Comparison of ENCODE assay signal across 8 mouse cellular contexts in genomic region chr2:146612522-146613288, GRCm38 (mm10).
DNase-seq lines count a peak whose midpoint lies in the region; ATAC-seq and TF ChIP-seq lines count a peak whose summit lies in the region.

No protein-coding gene starts in this region.

- in situ Hi-C loops in CH12.LX (cut with MboI; ENCODE audit: low pct_ligation_motif_present, low pct_unique_long_range_greater_than_20kb, low sequenced_read_pairs): loop anchor here (10.0 to 25.0 kb wide), 4 partner anchors 168 to 650 kb away; no protein-coding TSS in a partner anchor

- peak; percentile 35 for DNase-seq in CH12.LX (ENCODE audit: extremely low read depth)
- DNase-seq in adrenal gland, adult (ENCODE audit: inconsistent age in 2 of 2, low spot score in 1 of 2): peak; percentile 47 to 78
- DNase-seq in embryo, embryonic 11 days: peak; percentile 75
- peak; percentile 48 for DNase-seq in kidney, postnatal 14 days
- peak; percentile 51 for DNase-seq in lung, postnatal 10 days
- DNase-seq in retina, adult 2 months (ENCODE audit: low read depth, low spot score): peak; percentile 18

- peak overlapping the region; percentile 100 for H3K4me2 ChIP-seq in CH12.LX (ENCODE audit: insufficient read depth, low read depth, poor library complexity, severe bottlenecking)
- peak overlapping the region; percentile 68 for H3K4me2 ChIP-seq in heart, embryonic 13.5 days

- TF ChIP-seq POLR2A in CH12.LX (IDR thresholded peaks at IDR 0.05; ENCODE audit: low read depth, low read length): no peak

- no peak for ATAC-seq in heart, embryonic 13.5 days (ENCODE audit: extremely low read depth, insufficient number of reproducible peaks, low FRiP score, low TSS enrichment)
- no peak for ATAC-seq in inflammation-experienced regulatory T-cells, adult 6 months

- H3K36me3 ChIP-seq in CH12.LX (replicated peaks in 1 of 2; ENCODE audit: control insufficient read depth in 1 of 2, insufficient read depth in 1 of 2, low read length in 1 of 2): no peaks in the 10 kb centered on the region
- no peaks in the 10 kb centered on the region for H3K36me3 ChIP-seq in heart, embryonic 13.5 days

- H3K4me1 ChIP-seq in CH12.LX (ENCODE audit: control insufficient read depth in 1 of 2, insufficient read depth in 2 of 2): peaks cover 2 to 4% of the 10 kb centered on the region in 2 experiments; a peak in 3 of 4 replicates
- H3K4me1 ChIP-seq in heart, embryonic 13.5 days: peaks cover 5% of the 10 kb centered on the region; the same call in 1 of the 2 replicates

- WGBS in heart, embryonic 13.5 days: 6% methylated on average over 20 of the region's 20 CpGs

- H3K9me3 ChIP-seq in CH12.LX (replicated peaks; ENCODE audit: low read length): no peaks in the 10 kb centered on the region
- H3K9me3 ChIP-seq in heart, embryonic 13.5 days: no peaks in the 10 kb centered on the region

- H3K4me3 ChIP-seq in CH12.LX (replicated peaks in 1 of 3; ENCODE audit: low read depth in 2 of 3, low read length in 2 of 3, poor library complexity in 1 of 3): peak overlapping the region in 1 of 3 experiments; percentile 26
- peak overlapping the region; percentile 39 for H3K4me3 ChIP-seq in heart, embryonic 13.5 days

- TF ChIP-seq EP300 in CH12.LX (IDR thresholded peaks at IDR 0.05; ENCODE audit: low read length): no peak

- TF ChIP-seq CTCF in CH12.LX (conservative IDR thresholded peaks at IDR 0.05 in 1 of 2, IDR thresholded peaks at IDR 0.05 in 1 of 2; ENCODE audit: low read depth in 2 of 2, low read length in 2 of 2): peak; percentile 36 to 79

- no peaks in the 10 kb centered on the region for H3K79me2 ChIP-seq in CH12.LX (replicated peaks; ENCODE audit: control insufficient read depth, extremely low read depth, insufficient read depth, poor library complexity, severe bottlenecking)

- dilution Hi-C loops in CH12.LX (cut with MboI; ENCODE audit: extremely low pct_ligation_motif_present, extremely low pct_unique_long_range_greater_than_20kb, low sequenced_read_pairs): no loop called here

- no peaks in the 10 kb centered on the region for H3K27me3 ChIP-seq in CH12.LX (replicated peaks)
- H3K27me3 ChIP-seq in heart, embryonic 13.5 days (replicated peaks): no peaks in the 10 kb centered on the region

- peak; percentile 40 for TF ChIP-seq RAD21 in CH12.LX (IDR thresholded peaks at IDR 0.05; ENCODE audit: low read depth, low read length)

- H3K9ac ChIP-seq in CH12.LX (ENCODE audit: insufficient read depth, low read depth): peak overlapping the region; percentile 40; the same call in 1 of the 2 replicates
- H3K9ac ChIP-seq in heart, embryonic 13.5 days: peak overlapping the region; percentile 70

- no peak overlapping the region for H3K27ac ChIP-seq in CH12.LX (ENCODE audit: insufficient read depth, low read depth)
- H3K27ac ChIP-seq in heart, embryonic 13.5 days (replicated peaks): 0 out of 2 replicates have a peak overlapping the region, but pooled peaks have one; percentile 42

TF ChIP-seq in CH12.LX, 34 proteins besides CTCF, POLR2A, EP300 and RAD21:
- TF ChIP-seq TCF12 (IDR thresholded peaks at IDR 0.05; ENCODE audit: low read depth, low read length) (no peak), POLR2AphosphoS2 (IDR thresholded peaks at IDR 0.05; ENCODE audit: low read depth, low read length) (no peak), SMC3 (IDR thresholded peaks at IDR 0.05; ENCODE audit: low read depth, low read length) (peak; percentile 65), GABPA (IDR thresholded peaks at IDR 0.05; ENCODE audit: insufficient replicate concordance, low read depth, low read length) (no peak)
TF ChIP-seq in CH12.LX: peak in this region for 1.

Comparison
In these comparisons a context has a peak if more than half of its experiments do, and no peak if none do; other contexts are left out.
1. DNase-seq: peak in every context shown above with its lines; median percentile 75 in embryo, embryonic 11 days; 62 in adrenal gland, adult; 51 in lung, postnatal 10 days; 48 in kidney, postnatal 14 days; 35 in CH12.LX; 18 in retina, adult 2 months.